Mouse (Mus musculus) MEL (cell line): ENCODE measurements around the gene Edem1. TPM values are rescaled to one million over a fixed set of nuclear protein-coding genes. Genes with fewer than 3 reads are reported as not detected.

Experiments used
- DNase-seq: peaks from one replicate; pipeline ENCODE4 v3.0.0; 2011; ENCODE audit warnings: low read depth, low spot score
- H3K27ac ChIP-seq: 2 replicates; pipeline ENCODE4 v1.5.1; 2012; ENCODE audit warnings: low read depth, mild to moderate bottlenecking, control low read depth, low read length, moderate library complexity; ENCODE audit not compliant: control insufficient read depth
- H3K27me3 ChIP-seq, 2 experiments: fragments of 150-350 bp in 1 of 2; sonication (generic) in 1 of 2; 2 replicates each; pipeline ENCODE4 v1.6.1; 2012; ENCODE audit warnings: low read length in 2 of 2, mild to moderate bottlenecking in 2 of 2, improper control_type of control experiment in 1 of 2, moderate library complexity in 1 of 2; ENCODE audit not compliant: insufficient read depth in 2 of 2, control insufficient read depth in 1 of 2
- H3K36me3 ChIP-seq, 2 experiments: 2 replicates each; pipeline ENCODE4 v1.6.1; 2012 to 2014; ENCODE audit warnings: low read length in 2 of 2, improper control_type of control experiment in 1 of 2, inconsistent platforms in 1 of 2, mild to moderate bottlenecking in 1 of 2; ENCODE audit not compliant: insufficient read depth in 2 of 2, control insufficient read depth in 1 of 2
- H3K4me1 ChIP-seq, 2 experiments: fragments of 150-350 bp in 1 of 2; sonication (generic) in 1 of 2; 2 replicates each; pipeline ENCODE4 v1.6.1; 2012; ENCODE audit warnings: low read length in 2 of 2, improper control_type of control experiment in 1 of 2, mild to moderate bottlenecking in 1 of 2; ENCODE audit not compliant: insufficient read depth in 2 of 2, control insufficient read depth in 1 of 2
- H3K4me3 ChIP-seq, 2 experiments: fragments of 150-350 bp in 1 of 2; sonication (generic) in 1 of 2; 2 replicates each; pipeline ENCODE4 v1.5.1; 2012; ENCODE audit warnings: low read depth in 2 of 2, low read length in 2 of 2, mild to moderate bottlenecking in 2 of 2, moderate library complexity in 2 of 2, control low read depth in 1 of 2, improper control_type of control experiment in 1 of 2; ENCODE audit not compliant: control insufficient read depth in 1 of 2, insufficient read depth in 1 of 2
- H3K79me2 ChIP-seq: 2 replicates; pipeline ENCODE4 v1.6.1; 2012; ENCODE audit warnings: mild to moderate bottlenecking, low read length, moderate library complexity; ENCODE audit not compliant: control insufficient read depth, poor library complexity, insufficient read depth
- H3K9ac ChIP-seq: 2 replicates; pipeline ENCODE4 v1.6.1; 2012; ENCODE audit warnings: low read depth, mild to moderate bottlenecking, control low read depth, low read length, moderate library complexity; ENCODE audit not compliant: control insufficient read depth, poor library complexity, severe bottlenecking
- H3K9me3 ChIP-seq: fragments of 150-350 bp; sonication (generic); replicated peaks from 2 replicates; pipeline ENCODE4 v1.6.1; 2012; ENCODE audit warnings: mild to moderate bottlenecking, low read length, improper control_type of control experiment, moderate library complexity; ENCODE audit not compliant: insufficient read depth
- BHLHE40 ChIP-seq: IDR thresholded peaks from 2 replicates; pipeline ENCODE4 v1.6.1; 2012; ENCODE audit warnings: low read depth, mild to moderate bottlenecking, inconsistent platforms, low read length, improper control_type of control experiment, borderline replicate concordance
- CHD2 ChIP-seq: IDR thresholded peaks from 2 replicates; pipeline ENCODE4 v1.6.1; 2011; ENCODE audit warnings: low read length, improper control_type of control experiment
- CTCF ChIP-seq, 3 experiments: IDR thresholded peaks in 2 of 3; conservative IDR thresholded peaks in 1 of 3; 2 replicates each; pipeline ENCODE4 v1.5.1; 2011 to 2012; ENCODE audit warnings: low read length in 3 of 3, low read depth in 2 of 3, mild to moderate bottlenecking in 2 of 3, improper control_type of control experiment in 1 of 3, inconsistent platforms in 1 of 3, mixed read lengths in 1 of 3, moderate library complexity in 1 of 3; ENCODE audit not compliant: control insufficient read depth in 1 of 3, insufficient read depth in 1 of 3, poor library complexity in 1 of 3, severe bottlenecking in 1 of 3
- E2F4 ChIP-seq: IDR thresholded peaks from 2 replicates; pipeline ENCODE4 v1.6.1; 2011; ENCODE audit warnings: low read depth, low read length, improper control_type of control experiment, borderline replicate concordance
- ELF1 ChIP-seq: IDR thresholded peaks from 2 replicates; pipeline ENCODE4 v1.6.1; 2014; ENCODE audit warnings: low read depth, mild to moderate bottlenecking, inconsistent platforms, low read length, improper control_type of control experiment, moderate library complexity
- GABPA ChIP-seq: IDR thresholded peaks from 2 replicates; pipeline ENCODE4 v1.6.1; 2012; ENCODE audit warnings: low read depth, mild to moderate bottlenecking, inconsistent platforms, low read length, improper control_type of control experiment, moderate library complexity
- GATA1 ChIP-seq: IDR thresholded peaks from 2 replicates; pipeline ENCODE4 v1.6.1; 2011; ENCODE audit warnings: low read depth, low read length, improper control_type of control experiment
- KAT2A ChIP-seq: conservative IDR thresholded peaks from 2 replicates; pipeline ENCODE4 v1.6.1; 2012; ENCODE audit warnings: low read depth, low read length, improper control_type of control experiment, inconsistent platforms
- MAZ ChIP-seq: IDR thresholded peaks from 2 replicates; pipeline ENCODE4 v1.6.1; 2012; ENCODE audit warnings: low read depth, mild to moderate bottlenecking, inconsistent platforms, low read length, improper control_type of control experiment
- MYC ChIP-seq: IDR thresholded peaks from 2 replicates; pipeline ENCODE4 v1.6.1; 2011; ENCODE audit warnings: low read depth, mild to moderate bottlenecking, low read length, improper control_type of control experiment, moderate library complexity
- NELFE ChIP-seq: IDR thresholded peaks from 2 replicates; pipeline ENCODE4 v1.6.1; 2011; ENCODE audit warnings: low read depth, low read length, improper control_type of control experiment
- NRF1 ChIP-seq: IDR thresholded peaks from 2 replicates; pipeline ENCODE4 v1.6.1; 2014; ENCODE audit warnings: low read depth, mild to moderate bottlenecking, inconsistent platforms, low read length, improper control_type of control experiment, moderate library complexity; ENCODE audit not compliant: poor library complexity, insufficient read depth, severe bottlenecking
- POLR2A ChIP-seq, 2 experiments: IDR thresholded peaks; 2 replicates each; pipeline ENCODE4 v1.6.1; 2011 to 2012; ENCODE audit warnings: low read length in 2 of 2, mild to moderate bottlenecking in 2 of 2, control low read depth in 1 of 2, improper control_type of control experiment in 1 of 2, low read depth in 1 of 2, moderate library complexity in 1 of 2; ENCODE audit not compliant: control insufficient read depth in 1 of 2, insufficient read depth in 1 of 2, poor library complexity in 1 of 2
- SIN3A ChIP-seq: IDR thresholded peaks from 2 replicates; pipeline ENCODE4 v1.6.1; 2012; ENCODE audit warnings: low read length, improper control_type of control experiment, inconsistent platforms
- SMC3 ChIP-seq: IDR thresholded peaks from 2 replicates; pipeline ENCODE4 v1.6.1; 2011; ENCODE audit warnings: low read depth, low read length, improper control_type of control experiment
- TAL1 ChIP-seq: IDR thresholded peaks from 2 replicates; pipeline ENCODE4 v1.6.1; 2012; ENCODE audit warnings: mild to moderate bottlenecking, inconsistent platforms, low read length, moderate library complexity, mixed read lengths
- TBP ChIP-seq: IDR thresholded peaks from 2 replicates; pipeline ENCODE4 v1.8.0; 2011; ENCODE audit warnings: low read depth, low read length, improper control_type of control experiment
- TCF12 ChIP-seq: IDR thresholded peaks from 2 replicates; pipeline ENCODE4 v1.6.1; 2014; ENCODE audit warnings: low read depth, mild to moderate bottlenecking, inconsistent platforms, low read length, improper control_type of control experiment, moderate library complexity
- USF1 ChIP-seq: IDR thresholded peaks from 2 replicates; pipeline ENCODE4 v1.6.1; 2014; ENCODE audit warnings: low read depth, mild to moderate bottlenecking, inconsistent platforms, low read length, improper control_type of control experiment, moderate library complexity
- ZMIZ1 ChIP-seq: IDR thresholded peaks from 2 replicates; pipeline ENCODE4 v1.6.1; 2012; ENCODE audit warnings: low read depth, mild to moderate bottlenecking, inconsistent platforms, low read length, improper control_type of control experiment, moderate library complexity
- ZNF384 ChIP-seq: IDR thresholded peaks from 2 replicates; pipeline ENCODE4 v1.6.1; 2012; ENCODE audit warnings: low read depth, mild to moderate bottlenecking, inconsistent platforms, low read length, improper control_type of control experiment
- polyA plus RNA-seq, 2 experiments: library from polyadenylated mRNA; stranded (reverse) in 1 of 2; unstranded in 1 of 2; fragments of >175 nt in 1 of 2; fragments of >200 nt in 1 of 2; gene quantifications; 2 replicates each; pipeline versions ENCODE4 v1.2.1 to v1.2.4; 2012; ENCODE audit warnings: low replicate concordance in 2 of 2, low read depth in 1 of 2; ENCODE audit not compliant: insufficient read length in 2 of 2, insufficient read depth in 1 of 2, missing spikeins in 1 of 2
- total RNA-seq: library from RNA; depleted of rRNA; stranded (reverse); fragments of 300-350 nt; gene quantifications from 2 replicates; pipeline ENCODE4 v1.2.3, GENCODE M21; 2012

Gene Edem1
- total and polyA plus RNA-seq, 3 experiments: 10.8 to 17.9 TPM; not detected in 1

DNA sequence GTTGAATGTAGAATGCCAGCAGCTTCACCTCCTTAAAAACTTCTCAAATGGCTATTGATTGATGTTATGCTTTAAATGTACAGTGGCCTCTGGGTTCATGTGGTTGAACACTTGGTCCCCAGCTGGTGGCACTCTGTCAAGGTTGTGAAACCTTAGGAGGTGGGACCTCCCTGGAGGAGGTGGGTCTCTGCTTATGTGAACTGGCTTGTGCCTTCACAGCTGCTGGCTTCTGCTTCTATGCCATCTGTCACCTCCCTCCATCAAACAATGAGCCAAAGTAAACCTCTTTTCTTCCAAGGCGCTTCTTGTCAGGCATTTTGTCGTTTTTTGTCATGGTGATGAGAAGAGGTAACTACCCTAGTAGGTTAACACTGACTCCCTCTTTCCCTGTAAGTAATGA is 31.7 kb upstream of the Edem1 start:
- Histone ChIP-seq H3K9me3 (no peaks in the 10 kb centered on the region; the same call in 1 of the 2 replicates), H3K27me3 (no peaks in the 10 kb centered on the region), H3K9ac (no peak overlapping the region), H3K79me2 (peaks cover 79% of the 10 kb centered on the region), H3K36me3 (peaks cover 0 to 6% of the 10 kb centered on the region in 2 experiments; a peak in 2 of 4 replicates), H3K4me3 (no peak overlapping the region), H3K4me1 (no peaks in the 10 kb centered on the region; a peak in 1 of 4 replicates), H3K27ac (no peak overlapping the region)
- no peak for DNase-seq
- TF ChIP-seq GABPA (no peak), MAZ (no peak), TAL1 (no peak), POLR2A (IDR thresholded peaks at IDR 0.05; ENCODE audit: control insufficient read depth in 1 of 2, insufficient read depth in 1 of 2, low read depth in 1 of 2, low read length in 2 of 2, poor library complexity in 1 of 2) (no peak), ZMIZ1 (no peak)

DNA sequence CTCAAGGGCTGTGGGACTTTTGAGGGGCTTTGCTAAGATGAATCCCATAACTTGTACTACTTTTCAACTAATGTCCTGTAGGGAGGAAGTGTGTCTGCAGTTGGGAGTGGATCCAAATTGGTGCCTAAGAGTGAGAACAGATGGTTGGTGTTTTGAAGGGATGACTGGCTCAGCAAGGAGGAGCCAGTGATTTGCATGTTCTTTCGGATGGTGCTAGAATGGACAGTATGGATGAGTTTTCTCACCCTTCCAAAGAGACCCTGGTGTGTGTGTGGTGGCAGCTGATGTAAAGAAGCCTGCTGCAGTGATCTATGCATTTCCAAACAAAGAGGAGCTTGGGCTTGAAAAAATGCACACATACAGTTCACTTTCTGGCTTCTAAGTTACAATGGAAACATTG is 23.2 kb upstream of the Edem1 start:
- DNase-seq: no peak
- Histone ChIP-seq H3K4me3 (no peak overlapping the region), H3K27me3 (no peaks in the 10 kb centered on the region), H3K36me3 (peaks cover 0 to 3% of the 10 kb centered on the region in 2 experiments; a peak in 2 of 4 replicates), H3K9me3 (no peaks in the 10 kb centered on the region; the same call in 1 of the 2 replicates), H3K9ac (no peak overlapping the region), H3K4me1 (no peaks in the 10 kb centered on the region), H3K79me2 (peaks cover 44% of the 10 kb centered on the region), H3K27ac (no peak overlapping the region)
- no peak for TF ChIP-seq BHLHE40
- TF ChIP-seq CTCF (IDR thresholded peaks at IDR 0.05 in 2 of 3, conservative IDR thresholded peaks at IDR 0.05 in 1 of 3; ENCODE audit: control insufficient read depth in 1 of 3, insufficient read depth in 1 of 3, low read depth in 2 of 3, low read length in 3 of 3, poor library complexity in 1 of 3, severe bottlenecking in 1 of 3): no peak
- TF ChIP-seq ELF1: no peak
- no peak for TF ChIP-seq SMC3
- TF ChIP-seq E2F4: no peak
- no peak for TF ChIP-seq MYC
- TF ChIP-seq NRF1: no peak
- no peak for TF ChIP-seq NELFE
- no peak for TF ChIP-seq CHD2
- no peak for TF ChIP-seq TAL1
- TF ChIP-seq ZNF384: no peak
- TF ChIP-seq SIN3A: no peak
- no peak for TF ChIP-seq TBP
- no peak for TF ChIP-seq TCF12
- TF ChIP-seq GATA1: no peak
- no peak for TF ChIP-seq KAT2A
- TF ChIP-seq USF1: no peak
